Mouse (Mus musculus): ENCODE results near the gene Usp42.

Gene Usp42

GRCm38 (mm10) chr5:143687589-143687988 is 44.5 kb downstream of the Usp42 start:
- no peak for DNase-seq

DNA sequence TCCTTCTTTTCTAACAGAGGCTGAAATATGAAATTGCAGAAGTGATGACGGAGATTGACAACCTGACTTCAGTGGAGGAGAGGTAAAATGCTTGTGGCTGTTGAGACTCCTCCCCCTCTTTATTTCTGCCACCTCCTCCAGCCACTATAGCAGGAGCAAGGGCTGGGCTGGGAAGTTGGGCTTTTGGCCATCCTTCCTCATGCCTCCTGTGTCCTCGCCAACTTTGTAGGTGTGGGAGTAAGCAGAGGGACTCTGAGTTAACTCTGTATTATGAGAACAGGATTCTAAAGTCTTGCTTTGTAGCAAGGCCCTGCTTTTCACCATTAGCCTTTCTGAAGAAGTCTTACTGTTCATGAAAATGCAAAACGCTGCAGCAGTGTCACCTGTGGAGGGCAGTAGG is 45.6 kb downstream of the Usp42 start:
- no peak for DNase-seq

- DNase-seq, result no peak
These were observed 47.1 kb downstream of the Usp42 start for GRCm38 (mm10) chr5:143684911-143685390.

DNA sequence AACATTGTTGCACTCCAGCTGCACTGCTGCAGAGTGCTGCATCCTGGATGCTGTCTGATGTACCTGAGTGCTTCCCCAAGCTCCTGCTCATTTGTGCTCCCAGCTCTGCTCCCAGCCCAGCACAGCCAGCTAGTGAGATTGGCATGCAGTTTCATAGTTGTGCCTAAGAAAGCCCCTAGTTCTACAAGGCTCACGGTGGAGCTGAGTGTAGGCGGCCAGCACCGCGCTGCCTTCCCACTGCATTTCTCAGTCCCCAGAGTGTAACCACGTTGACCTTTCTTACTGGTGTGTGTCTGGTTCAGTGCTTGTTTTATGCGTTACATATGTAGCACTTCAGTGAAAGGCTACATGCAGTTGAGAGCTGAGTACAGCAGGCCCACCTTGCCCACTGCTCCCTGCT is 48.4 kb downstream of the Usp42 start:
- DNase-seq, result no peak

DNA sequence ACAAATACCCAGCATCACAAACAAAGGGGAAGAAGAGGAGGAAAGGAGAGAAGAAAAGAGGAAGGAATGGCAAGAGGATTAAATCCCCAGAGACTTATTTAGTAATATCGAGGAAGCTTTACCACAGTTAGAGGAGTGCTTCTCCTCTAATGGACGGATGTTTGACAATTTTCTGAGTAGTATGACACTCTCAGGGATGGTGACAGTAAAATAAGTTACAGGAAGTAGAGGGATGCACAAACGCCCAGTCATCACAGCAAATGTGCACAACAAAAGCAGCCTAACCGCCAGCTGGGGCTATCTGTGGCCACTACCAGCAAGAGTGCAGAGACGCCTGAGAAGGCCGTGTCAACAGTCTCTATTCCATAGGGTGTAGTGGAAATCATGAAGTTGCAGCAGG is 52.4 kb downstream of the Usp42 start:
- DNase-seq, result no peak

DNA sequence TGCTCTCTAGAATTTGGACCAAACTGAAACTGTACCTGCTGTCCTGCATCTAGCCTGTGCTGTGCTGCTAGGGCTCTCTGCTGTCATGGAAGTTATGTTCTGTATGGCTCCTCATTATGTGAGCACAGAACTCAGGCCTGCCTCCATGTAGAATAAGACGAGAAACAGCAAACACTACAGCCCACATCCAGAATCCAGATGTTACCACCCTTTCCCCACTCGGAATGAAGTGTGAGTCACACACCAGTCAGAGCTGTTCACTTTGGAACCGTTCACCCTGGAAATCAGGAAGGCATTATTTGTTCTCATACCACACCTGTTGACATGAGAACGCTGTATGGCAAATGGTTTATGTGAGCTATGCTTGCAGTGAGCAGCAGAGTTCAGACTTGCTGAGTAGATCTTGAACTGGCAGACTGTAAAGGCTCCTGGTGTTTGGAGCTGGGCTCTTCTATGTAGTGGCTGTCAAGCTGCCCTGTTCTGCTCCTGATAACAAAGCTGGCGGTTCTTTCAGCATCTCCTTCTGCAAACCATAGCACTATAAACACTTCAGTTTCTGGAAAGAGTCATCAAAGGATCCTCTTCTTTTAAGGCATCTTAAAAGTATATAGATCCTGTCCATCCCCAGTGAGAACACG is 53.3 kb downstream of the Usp42 start:
- DNase-seq, result no peak

- no peak for DNase-seq
These were observed 54.7 kb downstream of the Usp42 start for GRCm38 (mm10) chr5:143677363-143677762.

DNA sequence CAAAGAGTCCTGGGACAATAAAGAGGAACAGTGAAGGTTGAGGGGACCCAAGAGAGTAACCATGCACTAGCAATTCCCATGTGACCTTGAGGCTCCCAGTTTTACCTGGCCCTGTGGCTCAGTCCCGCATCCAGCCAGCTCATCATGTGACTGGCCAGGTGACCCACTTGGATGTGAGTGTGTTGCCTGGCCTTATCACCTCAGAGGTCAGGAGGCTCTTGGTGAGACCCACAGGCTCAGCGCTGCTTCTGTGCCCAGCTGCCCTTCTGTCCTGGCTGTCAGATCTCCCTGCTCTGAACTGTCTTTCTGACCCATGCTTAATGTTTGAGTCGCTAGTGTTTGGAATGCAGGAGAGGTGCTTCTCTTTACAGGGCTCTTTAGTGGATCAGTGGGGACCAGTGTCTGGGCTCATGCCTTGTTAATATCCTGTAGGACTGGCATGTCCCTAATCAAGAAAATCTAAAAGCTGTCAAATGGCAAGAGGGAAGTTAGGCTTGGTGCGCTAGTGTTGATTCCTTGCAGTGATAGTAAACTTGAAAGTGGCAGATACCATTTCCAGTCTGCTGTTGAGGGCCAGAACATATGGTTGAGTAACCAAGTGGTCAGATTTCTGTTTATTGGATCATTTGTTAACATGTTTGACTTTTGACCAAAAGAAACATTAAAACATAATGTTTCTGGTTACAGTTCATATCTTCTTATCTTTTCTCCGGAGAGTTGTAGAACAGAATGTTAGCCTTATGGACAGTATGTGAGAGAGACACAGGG is 55.7 kb downstream of the Usp42 start:
- DNase-seq, result no peak

- DNase-seq, result no peak
These were observed 57.5 kb downstream of the Usp42 start for GRCm38 (mm10) chr5:143674576-143674975.

GRCm38 (mm10) chr5:143670740-143671415 is 61.2 kb downstream of the Usp42 start:
- no peak for DNase-seq

- DNase-seq, result no peak
These were observed 62.2 kb downstream of the Usp42 start for GRCm38 (mm10) chr5:143669839-143670238.

- no peak for DNase-seq
These were observed 62.7 kb downstream of the Usp42 start for GRCm38 (mm10) chr5:143669393-143669792.

DNA sequence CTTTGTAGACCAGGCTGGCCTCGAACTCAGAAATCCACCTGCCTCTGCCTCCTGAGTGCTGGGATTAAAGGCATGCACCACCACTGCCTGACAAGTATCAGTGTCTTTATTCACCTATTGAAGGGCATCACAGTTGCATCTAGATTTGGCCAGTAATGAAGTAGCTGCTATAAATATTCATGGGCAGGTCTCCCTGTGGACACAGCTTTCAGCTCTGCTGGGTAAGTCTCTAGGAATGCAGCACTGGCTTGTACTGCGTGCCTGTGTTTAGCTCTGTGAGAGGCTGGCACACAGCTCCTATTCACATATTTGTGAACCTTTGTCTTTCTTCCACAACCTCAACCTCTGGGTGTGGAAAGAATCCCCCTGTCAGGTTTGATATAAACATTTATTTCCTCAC is 63.2 kb downstream of the Usp42 start:
- DNase-seq, result no peak

GRCm38 (mm10) chr5:143666015-143666414 is 66.1 kb downstream of the Usp42 start:
- no peak for DNase-seq

DNA sequence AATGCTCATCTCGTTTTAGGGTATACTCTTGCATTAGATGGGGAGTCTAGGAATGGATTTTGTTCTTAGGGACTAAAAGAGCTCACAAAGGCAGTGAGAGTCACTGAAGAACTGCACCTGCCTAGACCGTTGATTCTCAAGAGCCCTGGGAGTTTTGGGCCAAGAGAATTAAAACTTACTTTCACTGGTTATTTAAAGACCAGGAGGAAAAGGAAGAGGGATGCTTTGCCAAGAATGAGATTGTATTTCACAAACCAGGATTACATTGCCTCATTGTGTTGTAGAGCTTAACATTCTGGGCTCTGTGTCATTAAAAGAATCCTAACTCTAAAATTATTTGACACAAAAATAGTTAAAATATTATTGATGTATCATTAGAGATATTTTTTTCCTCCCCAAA is 66.5 kb downstream of the Usp42 start:
- no peak for DNase-seq

GRCm38 (mm10) chr5:143663074-143663687 is 68.9 kb downstream of the Usp42 start:
- DNase-seq, result no peak

Measured in kidney, postnatal 10 days (tissue).